Mouse (Mus musculus) fibroblast of lung, adult 2 months (primary cell): Measurements from ENCODE around the gene Vmn2r2.

Experiments
- DNase-seq: peaks from one replicate; pipeline ENCODE4 v3.0.0-alpha.2; 2011; ENCODE audit warnings: low read depth

The Vmn2r2 gene

DNA sequence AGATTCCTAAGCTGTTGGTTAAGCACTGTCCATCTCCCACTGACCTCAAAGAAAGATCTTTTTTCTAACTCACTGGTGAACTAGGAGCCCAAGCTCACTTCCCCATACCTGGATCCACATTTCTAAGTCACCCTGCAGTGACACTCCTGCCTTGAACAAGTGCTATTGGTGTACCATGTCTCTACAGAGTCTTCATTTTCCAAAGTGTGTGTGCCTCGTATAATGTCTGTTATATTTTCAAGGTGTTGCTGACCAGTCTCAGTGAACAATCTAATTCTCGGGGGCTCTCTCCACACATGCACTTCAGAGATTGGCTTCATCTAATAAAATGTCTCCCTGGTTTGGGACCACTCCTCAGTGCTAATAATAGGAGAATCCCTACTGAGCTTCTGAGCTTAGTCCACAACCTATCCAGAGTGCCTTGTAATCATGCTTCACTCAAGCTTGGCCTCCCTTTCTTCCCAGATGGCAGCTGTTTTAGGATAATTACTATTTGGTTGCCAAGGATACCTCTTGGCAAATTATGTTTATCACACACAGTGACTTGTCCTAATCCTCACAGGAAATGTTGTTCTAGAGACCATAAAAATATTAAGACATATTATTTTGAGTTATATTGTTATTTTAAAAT is at the start of gene Vmn2r2:
Vmn2r2 (minus strand) TSS at position 51 of the 631 bp plus-strand sequence.
- DNase-seq, result no peak

DNA sequence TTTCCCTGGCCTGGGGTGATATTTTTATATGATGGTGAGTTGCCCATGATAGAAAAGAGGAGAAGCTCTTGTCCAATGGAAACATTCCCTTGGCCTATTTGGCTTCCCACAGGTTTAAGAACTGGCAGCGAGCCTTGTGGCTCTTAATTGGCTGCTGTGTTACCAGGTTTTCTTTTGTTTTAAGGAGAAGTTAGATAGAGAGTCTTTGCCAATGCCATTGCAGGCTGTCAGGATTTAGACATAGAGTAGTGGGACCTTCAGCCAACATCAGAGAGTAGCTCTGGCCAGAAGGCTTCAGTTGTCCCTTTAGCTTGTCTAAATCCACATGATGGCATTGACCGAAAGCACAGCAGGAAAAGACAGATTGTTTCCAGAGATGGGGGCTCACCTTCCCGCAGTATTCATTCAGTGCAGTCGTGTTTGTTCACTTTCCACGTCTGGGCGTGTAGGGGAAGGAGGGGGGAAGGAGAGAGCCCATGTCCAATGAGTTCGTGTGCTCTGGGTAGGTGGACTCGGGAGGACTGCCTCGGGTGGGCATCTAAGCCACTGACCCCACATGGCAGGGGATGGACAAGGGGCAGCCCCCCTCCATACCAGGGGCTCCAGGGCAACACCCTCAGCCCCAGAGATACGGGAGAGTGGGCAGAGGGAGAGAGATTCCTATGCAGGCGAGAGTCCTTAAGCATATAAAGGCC is 28.2 kb downstream of the Vmn2r2 start:
- no peak for DNase-seq

DNA sequence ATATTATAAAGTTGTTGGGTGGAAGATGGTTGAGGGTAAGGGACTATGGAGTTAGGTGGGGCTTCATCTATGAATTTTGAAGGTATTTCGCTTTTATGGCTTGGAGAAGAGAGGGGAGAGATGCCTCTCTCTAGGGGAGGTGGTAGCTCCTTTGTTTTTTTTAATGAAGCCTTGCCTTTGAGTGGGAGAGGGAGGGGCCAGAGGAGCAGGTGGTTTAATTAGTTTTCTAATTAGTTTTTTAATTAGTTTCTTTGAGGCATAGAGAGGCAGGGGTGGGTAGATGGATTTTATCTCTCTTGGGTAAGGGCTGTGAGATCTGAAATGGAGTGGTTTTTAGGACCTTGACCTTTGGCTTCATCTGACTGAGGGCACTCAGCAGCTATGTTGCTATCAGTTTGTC is 29.0 kb downstream of the Vmn2r2 start:
- DNase-seq, result no peak

DNA sequence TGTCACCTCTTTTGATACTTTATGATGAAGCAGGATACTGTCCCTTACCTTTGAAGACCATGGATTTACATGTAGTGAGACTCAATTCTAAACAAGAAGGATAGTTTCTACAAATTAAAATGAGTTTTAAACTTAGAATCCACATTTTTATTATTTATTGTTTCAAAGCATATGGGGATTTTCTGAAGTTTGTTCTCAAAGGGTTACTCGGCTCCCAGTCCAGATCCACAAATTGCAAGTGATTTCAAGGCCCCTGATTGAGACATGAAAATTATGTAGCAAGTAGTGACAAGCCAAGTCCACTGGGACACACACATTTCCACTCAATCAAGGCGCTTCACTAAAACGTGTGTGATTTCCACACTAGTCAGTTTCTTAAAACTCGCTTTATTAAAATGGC is 60.5 kb downstream of the Vmn2r2 start, which contains the start of gene Vmn2r1:
Vmn2r1 (plus strand) TSS at position 301 of the 400 bp plus-strand sequence.
- no peak for DNase-seq
